Mouse (Mus musculus): ENCODE measurements at regions not wholly inside any gene's neighbourhood (a gene's known extent, or its start where the extent isn't known, plus 50 kb on each side); places are given as distances from the start of the nearest gene placed in this dataset.
A peak's percentile ranks its signal among the peaks of the same experiment; 100 is the strongest.
"Not testable (repeated sequence)": the region's sequence is repeated elsewhere in the genome, so short reads cannot be mapped to it uniquely, and the experiment has no call there.

GRCm38 (mm10) chr17:3035099-3035498 lies 79.7 kb upstream of the Scaf8 start:
- Histone ChIP-seq H3K4me2 (replicated peaks) (no peak overlapping the region), H3K9ac (replicated peaks) (no peak overlapping the region), H3K27me3 (no peaks in the 10 kb centered on the region), H3K36me3 (no peaks in the 10 kb centered on the region), H3K9me3 (peaks cover 40% of the 10 kb centered on the region), H3K4me3 (replicated peaks) (no peak overlapping the region), H3K4me1 (replicated peaks) (no peaks in the 10 kb centered on the region), H3K27ac (no peak overlapping the region)
- 68% methylated on average over 2 of the region's 2 CpGs for WGBS
- no peak for ATAC-seq

DNA sequence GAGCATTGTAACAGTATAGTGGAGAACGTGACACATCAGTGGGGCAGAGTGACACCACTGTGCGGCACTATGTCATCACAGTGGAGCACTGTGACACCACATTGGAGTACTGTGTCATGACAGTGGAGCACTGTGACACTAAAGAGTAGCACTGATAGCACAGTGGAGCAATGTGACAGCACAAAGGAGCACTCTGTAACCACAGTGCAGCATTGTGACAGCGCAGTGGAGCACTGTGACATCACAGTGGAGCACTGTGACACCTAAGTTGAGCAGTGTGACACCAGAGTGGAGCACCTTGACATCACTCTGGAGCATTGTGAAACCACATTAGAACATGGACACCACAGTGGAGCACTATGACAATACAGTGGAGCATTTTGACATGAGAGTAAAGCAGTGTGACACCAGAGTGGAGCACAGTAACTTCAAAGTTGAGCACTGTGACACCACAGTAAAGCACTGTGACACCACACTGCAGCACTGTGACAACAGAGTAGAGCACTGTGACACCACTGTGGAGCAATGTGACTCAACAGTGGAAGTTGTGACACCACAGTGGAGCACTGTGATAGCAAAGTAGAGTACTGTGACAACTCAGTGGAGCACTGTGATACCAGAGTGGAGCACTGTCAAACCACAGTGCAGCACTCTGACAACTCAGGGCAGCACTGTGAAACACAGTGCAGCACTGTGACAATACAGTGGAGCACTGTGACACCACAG lies 77.5 kb upstream of the Scaf8 start:
- peak; percentile 19; the same call in 1 of the 2 replicates for ATAC-seq
- 47% methylated on average over 3 of the region's 3 CpGs for WGBS

GRCm38 (mm10) chr17:3038067-3038466 lies 76.7 kb upstream of the Scaf8 start:
- no peaks in the 10 kb centered on the region for H3K36me3 ChIP-seq
- no peaks in the 10 kb centered on the region for H3K27me3 ChIP-seq
- no peak overlapping the region for H3K4me3 ChIP-seq (replicated peaks)
- no peak overlapping the region for H3K27ac ChIP-seq
- 0 out of 2 replicates have a peak, but pooled peaks have one; percentile 18 for ATAC-seq
- no peaks in the 10 kb centered on the region for H3K4me1 ChIP-seq (replicated peaks)
- WGBS = 81% methylated on average over 1 of the region's 1 CpGs
- H3K4me2 ChIP-seq (replicated peaks) = no peak overlapping the region
- peaks cover 19% of the 10 kb centered on the region; the same call in 1 of the 2 replicates for H3K9me3 ChIP-seq
- H3K9ac ChIP-seq (replicated peaks) = no peak overlapping the region

More for the DNA sequence above, 77.5 kb upstream of the Scaf8 start:
- Histone ChIP-seq H3K4me3 (replicated peaks) (no peak overlapping the region), H3K36me3 (no peaks in the 10 kb centered on the region), H3K9ac (replicated peaks) (no peak overlapping the region), H3K4me1 (replicated peaks) (no peaks in the 10 kb centered on the region), H3K27ac (no peak overlapping the region), H3K4me2 (replicated peaks) (no peak overlapping the region), H3K9me3 (peaks cover 22% of the 10 kb centered on the region; the same call in 1 of the 2 replicates), H3K27me3 (no peaks in the 10 kb centered on the region)

DNA sequence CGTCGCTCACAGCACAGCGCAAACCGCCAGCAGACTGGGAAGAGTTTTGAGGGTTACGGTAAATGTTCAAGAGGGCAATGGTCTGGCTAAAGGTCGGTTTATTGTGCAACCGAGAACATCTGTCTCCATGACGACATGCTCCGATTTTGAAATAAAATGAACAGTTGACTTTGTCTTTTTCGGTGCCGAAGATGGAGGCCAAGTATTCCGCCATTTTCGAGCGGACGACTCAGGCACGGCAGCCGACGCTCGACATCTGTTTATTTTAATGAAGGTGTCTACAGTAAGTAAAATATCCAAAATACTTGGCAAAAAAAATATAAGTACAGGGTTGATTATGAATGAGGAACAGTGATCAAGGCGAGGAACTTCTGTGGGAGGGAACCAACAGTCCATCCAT lies 70.3 kb upstream of the Scaf8 start:
- H3K4me3 ChIP-seq (replicated peaks); H3K27ac ChIP-seq; ATAC-seq; H3K27me3 ChIP-seq; H3K9me3 ChIP-seq; H3K4me1 ChIP-seq (replicated peaks); H3K4me2 ChIP-seq (replicated peaks); H3K36me3 ChIP-seq; H3K9ac ChIP-seq (replicated peaks): not testable (repeated sequence)
- WGBS = 85% methylated on average over 20 of the region's 20 CpGs

DNA sequence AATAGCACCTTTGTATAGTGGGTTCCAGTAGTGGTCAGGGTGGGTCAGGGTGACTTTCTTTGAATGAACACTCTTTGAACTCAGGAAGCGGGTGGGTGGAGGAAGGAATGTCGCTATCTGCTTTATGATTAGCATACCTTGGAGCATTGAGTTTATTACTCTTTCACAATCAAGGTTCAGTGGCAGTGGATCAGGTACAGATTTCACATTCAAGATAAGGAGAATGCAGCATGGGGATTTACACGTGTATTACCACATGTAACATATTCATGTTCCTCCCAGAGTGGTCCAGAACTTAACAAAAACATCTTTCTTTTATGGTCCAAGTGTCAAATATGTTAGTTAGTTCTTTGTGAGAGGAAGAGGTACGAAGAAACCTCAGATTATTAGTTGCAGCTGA lies 60.9 kb upstream of the Scaf8 start:
- not testable (repeated sequence) for H3K36me3 ChIP-seq; H3K4me2 ChIP-seq (replicated peaks); H3K9me3 ChIP-seq; H3K9ac ChIP-seq (replicated peaks); H3K4me1 ChIP-seq (replicated peaks); H3K27ac ChIP-seq; H3K4me3 ChIP-seq (replicated peaks); ATAC-seq; H3K27me3 ChIP-seq
- 88% methylated on average over 4 of the region's 4 CpGs for WGBS

- WGBS = 28% methylated on average over 8 of the region's 8 CpGs
- not testable (repeated sequence) for H3K27ac ChIP-seq, ATAC-seq
These were observed 59.9 kb upstream of the Scaf8 start for GRCm38 (mm10) chr17:3054848-3055247.

DNA sequence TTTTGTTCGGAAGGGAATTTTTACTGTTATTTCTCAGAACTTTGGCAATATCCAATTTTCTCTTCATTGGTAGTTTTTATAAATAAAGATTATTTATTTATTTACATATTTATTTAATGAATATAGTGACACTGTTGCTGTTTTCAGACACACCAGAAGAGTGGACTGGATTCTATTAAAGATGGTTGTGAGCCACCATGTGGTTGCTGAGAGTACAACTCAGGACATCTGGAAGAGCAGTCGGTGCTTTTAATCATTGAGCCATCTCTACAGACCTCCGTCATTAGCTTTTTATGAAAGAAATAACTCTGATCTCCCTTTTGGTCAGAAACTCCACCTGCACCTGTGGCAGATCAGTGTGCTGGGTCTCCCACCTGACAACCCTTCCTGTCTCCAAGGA lies 59.4 kb upstream of the Scaf8 start:
- not testable (repeated sequence) for H3K4me1 ChIP-seq (replicated peaks); H3K27me3 ChIP-seq; H3K27ac ChIP-seq; H3K9me3 ChIP-seq; H3K9ac ChIP-seq (replicated peaks); H3K36me3 ChIP-seq; H3K4me3 ChIP-seq (replicated peaks); ATAC-seq; H3K4me2 ChIP-seq (replicated peaks)
- 82% methylated on average over 3 of the region's 3 CpGs for WGBS

More at GRCm38 (mm10) chr17:3054848-3055247, 59.9 kb upstream of the Scaf8 start:
- H3K36me3 ChIP-seq; H3K27me3 ChIP-seq; H3K4me3 ChIP-seq (replicated peaks); H3K9me3 ChIP-seq; H3K9ac ChIP-seq (replicated peaks); H3K4me2 ChIP-seq (replicated peaks); H3K4me1 ChIP-seq (replicated peaks): not testable (repeated sequence)

DNA sequence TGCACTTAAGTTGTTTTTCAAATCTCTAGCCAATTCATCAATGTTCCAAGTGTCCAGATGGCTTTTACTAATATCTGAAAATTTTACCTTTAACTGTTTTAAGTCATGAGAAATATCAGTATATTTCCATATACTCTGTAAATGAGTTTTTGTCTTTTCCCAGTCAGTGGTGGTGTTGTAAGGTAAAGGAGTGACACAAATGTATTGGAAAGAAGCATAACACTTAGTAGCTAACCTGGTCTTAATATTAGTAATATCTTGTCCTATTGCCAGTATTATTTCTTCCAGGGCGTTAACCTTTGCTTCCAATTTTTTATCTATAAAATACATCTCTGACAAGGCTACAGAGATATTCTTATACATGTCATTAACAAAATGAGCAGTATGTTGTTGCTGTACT lies 51.4 kb upstream of the Scaf8 start:
- H3K27ac ChIP-seq; H3K9ac ChIP-seq (replicated peaks); H3K36me3 ChIP-seq; H3K4me1 ChIP-seq (replicated peaks); H3K9me3 ChIP-seq; H3K4me3 ChIP-seq (replicated peaks); H3K27me3 ChIP-seq; H3K4me2 ChIP-seq (replicated peaks); ATAC-seq: not testable (repeated sequence)
- WGBS = 92% methylated on average over 1 of the region's 1 CpGs

Data from midbrain, embryonic 13.5 days (tissue).